Mouse (Mus musculus): Measurements from ENCODE around the gene Tpbgl. TPM values are rescaled to one million over a fixed set of nuclear protein-coding genes. Genes with fewer than 3 reads are reported as not detected.

Tpbgl gene
- total and polyA plus RNA-seq, 2 experiments = 1.9 to 6.4 TPM

- no peaks in the 10 kb centered on the region for H3K79me2 ChIP-seq (ENCODE audit: control insufficient read depth, insufficient read depth, low read length)
- H3K36me3 ChIP-seq (ENCODE audit: control insufficient read depth, insufficient read depth, low read length) = peaks cover 22% of the 10 kb centered on the region
- TF ChIP-seq CTCF (IDR thresholded peaks at IDR 0.05; ENCODE audit: low read depth, low read length) (no peak), POLR2A (IDR thresholded peaks at IDR 0.05; ENCODE audit: extremely low read depth, insufficient read depth, low read length) (no peak)
- peaks cover 7% of the 10 kb centered on the region for H3K4me1 ChIP-seq (ENCODE audit: control insufficient read depth, insufficient read depth, low read length)
- H3K9ac ChIP-seq (ENCODE audit: low read depth, low read length) = no peak overlapping the region
- H3K4me3 ChIP-seq (ENCODE audit: insufficient read depth, low read depth, low read length) = no peak overlapping the region
- no peaks in the 10 kb centered on the region for H3K27me3 ChIP-seq (ENCODE audit: control insufficient read depth, insufficient read depth, low read length)
- no peak for DNase-seq (ENCODE audit: extremely low read depth, low read depth, low spot score)
- no peak overlapping the region for H3K27ac ChIP-seq (replicated peaks; ENCODE audit: insufficient read depth, low read depth, low read length)
- 94% methylated on average over 9 of the region's 9 CpGs for WGBS
Observed at GRCm38 (mm10) chr7:99663507-99664220, 36.8 kb upstream of the Tpbgl start.

GRCm38 (mm10) chr7:99662311-99662710 is 35.4 kb upstream of the Tpbgl start:
- H3K79me2 ChIP-seq (ENCODE audit: control insufficient read depth, insufficient read depth, low read length) = no peaks in the 10 kb centered on the region
- peaks cover 7% of the 10 kb centered on the region for H3K4me1 ChIP-seq (ENCODE audit: control insufficient read depth, insufficient read depth, low read length)
- no peaks in the 10 kb centered on the region for H3K27me3 ChIP-seq (ENCODE audit: control insufficient read depth, insufficient read depth, low read length)
- TF ChIP-seq POLR2A (IDR thresholded peaks at IDR 0.05; ENCODE audit: extremely low read depth, insufficient read depth, low read length) (no peak), CTCF (IDR thresholded peaks at IDR 0.05; ENCODE audit: low read depth, low read length) (no peak)
- 95% methylated on average over 2 of the region's 2 CpGs for WGBS
- no peak for DNase-seq (ENCODE audit: extremely low read depth, low read depth, low spot score)
- no peak overlapping the region for H3K27ac ChIP-seq (replicated peaks; ENCODE audit: insufficient read depth, low read depth, low read length)
- no peak overlapping the region for H3K4me3 ChIP-seq (ENCODE audit: insufficient read depth, low read depth, low read length)
- no peak overlapping the region for H3K9ac ChIP-seq (ENCODE audit: low read depth, low read length)
- H3K36me3 ChIP-seq (ENCODE audit: control insufficient read depth, insufficient read depth, low read length) = peaks cover 25% of the 10 kb centered on the region

- Histone ChIP-seq H3K4me1 (ENCODE audit: control insufficient read depth, insufficient read depth, low read length) (peaks cover 7% of the 10 kb centered on the region), H3K36me3 (ENCODE audit: control insufficient read depth, insufficient read depth, low read length) (peaks cover 25% of the 10 kb centered on the region), H3K9ac (ENCODE audit: low read depth, low read length) (no peak overlapping the region), H3K79me2 (ENCODE audit: control insufficient read depth, insufficient read depth, low read length) (no peaks in the 10 kb centered on the region), H3K27ac (replicated peaks; ENCODE audit: insufficient read depth, low read depth, low read length) (no peak overlapping the region), H3K27me3 (ENCODE audit: control insufficient read depth, insufficient read depth, low read length) (no peaks in the 10 kb centered on the region), H3K4me3 (ENCODE audit: insufficient read depth, low read depth, low read length) (no peak overlapping the region)
- DNase-seq (ENCODE audit: extremely low read depth, low read depth, low spot score) = no peak
- TF ChIP-seq CTCF (IDR thresholded peaks at IDR 0.05; ENCODE audit: low read depth, low read length) = no peak
- no peak for TF ChIP-seq POLR2A (IDR thresholded peaks at IDR 0.05; ENCODE audit: extremely low read depth, insufficient read depth, low read length)
- WGBS = 85% methylated on average over 14 of the region's 14 CpGs
Observed at GRCm38 (mm10) chr7:99661571-99662230, 34.8 kb upstream of the Tpbgl start.

GRCm38 (mm10) chr7:99661071-99661470 is 34.2 kb upstream of the Tpbgl start:
- Histone ChIP-seq H3K4me1 (ENCODE audit: control insufficient read depth, insufficient read depth, low read length) (peaks cover 7% of the 10 kb centered on the region), H3K9ac (ENCODE audit: low read depth, low read length) (no peak overlapping the region), H3K27ac (replicated peaks; ENCODE audit: insufficient read depth, low read depth, low read length) (no peak overlapping the region), H3K79me2 (ENCODE audit: control insufficient read depth, insufficient read depth, low read length) (no peaks in the 10 kb centered on the region), H3K36me3 (ENCODE audit: control insufficient read depth, insufficient read depth, low read length) (peaks cover 25% of the 10 kb centered on the region), H3K4me3 (ENCODE audit: insufficient read depth, low read depth, low read length) (no peak overlapping the region), H3K27me3 (ENCODE audit: control insufficient read depth, insufficient read depth, low read length) (no peaks in the 10 kb centered on the region)
- DNase-seq (ENCODE audit: extremely low read depth, low read depth, low spot score) = no peak
- 92% methylated on average over 9 of the region's 9 CpGs for WGBS
- TF ChIP-seq POLR2A (IDR thresholded peaks at IDR 0.05; ENCODE audit: extremely low read depth, insufficient read depth, low read length) (no peak), CTCF (IDR thresholded peaks at IDR 0.05; ENCODE audit: low read depth, low read length) (no peak)

- Histone ChIP-seq H3K27me3 (ENCODE audit: control insufficient read depth, insufficient read depth, low read length) (no peaks in the 10 kb centered on the region), H3K27ac (replicated peaks; ENCODE audit: insufficient read depth, low read depth, low read length) (no peak overlapping the region), H3K36me3 (ENCODE audit: control insufficient read depth, insufficient read depth, low read length) (peaks cover 23% of the 10 kb centered on the region), H3K79me2 (ENCODE audit: control insufficient read depth, insufficient read depth, low read length) (no peaks in the 10 kb centered on the region), H3K9ac (ENCODE audit: low read depth, low read length) (no peak overlapping the region), H3K4me1 (ENCODE audit: control insufficient read depth, insufficient read depth, low read length) (peaks cover 3% of the 10 kb centered on the region; the same call in 1 of the 2 replicates), H3K4me3 (ENCODE audit: insufficient read depth, low read depth, low read length) (no peak overlapping the region)
- 55% methylated on average over 12 of the region's 12 CpGs for WGBS
- TF ChIP-seq CTCF (IDR thresholded peaks at IDR 0.05; ENCODE audit: low read depth, low read length) = peak; percentile 73
- TF ChIP-seq POLR2A (IDR thresholded peaks at IDR 0.05; ENCODE audit: extremely low read depth, insufficient read depth, low read length) = no peak
- DNase-seq (ENCODE audit: extremely low read depth, low read depth, low spot score) = peak; percentile 40
Observed at GRCm38 (mm10) chr7:99659379-99660029, 32.6 kb upstream of the Tpbgl start.
